Mouse (Mus musculus): ENCODE measurements around the gene Sptbn1. TPM values are rescaled to one million over a fixed set of nuclear protein-coding genes. Genes with fewer than 3 reads are reported as not detected.
A peak's percentile ranks its signal among the peaks of the same experiment; 100 is the strongest.

The Sptbn1 gene
- polyA plus RNA-seq, 1 experiment from 2014 or later: 75.6 TPM

DNA sequence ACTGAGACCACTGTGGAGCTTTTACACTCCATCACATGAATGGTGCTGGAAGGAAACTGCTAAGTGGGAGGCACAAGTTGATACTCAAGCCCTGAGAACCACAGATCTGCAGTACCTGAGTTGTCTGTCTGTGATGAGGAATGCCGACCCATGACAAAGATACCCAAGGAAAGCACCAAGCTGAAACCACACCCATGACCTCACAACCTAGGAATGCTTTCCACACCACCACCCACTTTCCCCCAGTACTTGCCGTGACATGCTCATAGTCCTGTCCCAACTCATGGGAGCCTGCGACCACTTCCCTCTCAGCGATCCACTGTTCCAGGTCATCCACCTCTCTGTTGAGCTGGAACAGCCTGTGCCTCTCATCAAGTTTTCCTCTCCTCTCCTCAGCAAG lies 149.9 kb downstream of the Sptbn1 start:
- no peaks in the 10 kb centered on the region for H3K4me1 ChIP-seq (replicated peaks)
- no peak overlapping the region for H3K27ac ChIP-seq
- H3K4me3 ChIP-seq (replicated peaks): no peak overlapping the region
- no peak overlapping the region for H3K9ac ChIP-seq (replicated peaks)
- H3K9me3 ChIP-seq: no peaks in the 10 kb centered on the region
- no peak overlapping the region for H3K4me2 ChIP-seq
- ATAC-seq (ENCODE audit: insufficient number of reproducible peaks, insufficient read depth, low FRiP score, low TSS enrichment, low read depth): no peak
- WGBS: 91% methylated on average over 4 of the region's 4 CpGs
- H3K36me3 ChIP-seq: peaks cover 95% of the 10 kb centered on the region
- no peaks in the 10 kb centered on the region for H3K27me3 ChIP-seq

DNA sequence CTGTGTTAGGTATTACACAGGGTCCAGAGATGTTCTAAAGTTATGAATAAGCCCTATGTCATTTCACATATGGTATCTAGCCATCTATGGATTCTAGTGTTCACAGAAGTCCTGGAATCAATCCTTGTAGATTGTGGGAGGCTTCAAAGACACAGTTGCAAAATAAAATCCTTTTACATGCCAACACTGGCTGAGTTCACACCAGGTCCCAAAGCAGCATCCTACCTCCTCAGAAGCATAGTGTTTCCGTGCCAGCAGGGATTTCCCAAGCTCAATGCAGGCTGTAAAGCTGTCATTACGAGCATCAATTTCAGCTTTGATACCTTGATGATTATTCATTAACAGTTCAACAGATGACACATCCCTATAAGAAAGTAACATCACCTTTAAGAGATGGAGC lies 154.3 kb downstream of the Sptbn1 start:
- 56% methylated on average over 2 of the region's 2 CpGs for WGBS
- ATAC-seq (ENCODE audit: insufficient number of reproducible peaks, insufficient read depth, low FRiP score, low TSS enrichment, low read depth): no peak
- Histone ChIP-seq H3K27me3 (no peaks in the 10 kb centered on the region), H3K4me2 (no peak overlapping the region), H3K36me3 (peaks cover 90% of the 10 kb centered on the region), H3K4me1 (replicated peaks) (no peaks in the 10 kb centered on the region), H3K27ac (no peak overlapping the region), H3K9ac (replicated peaks) (no peak overlapping the region), H3K9me3 (no peaks in the 10 kb centered on the region), H3K4me3 (replicated peaks) (no peak overlapping the region)

- Histone ChIP-seq H3K9ac (replicated peaks) (no peak overlapping the region), H3K27ac (no peak overlapping the region), H3K4me1 (replicated peaks) (no peaks in the 10 kb centered on the region), H3K9me3 (no peaks in the 10 kb centered on the region), H3K4me3 (replicated peaks) (no peak overlapping the region), H3K4me2 (no peak overlapping the region), H3K27me3 (no peaks in the 10 kb centered on the region), H3K36me3 (peaks cover 82% of the 10 kb centered on the region)
- ATAC-seq (ENCODE audit: insufficient number of reproducible peaks, insufficient read depth, low FRiP score, low TSS enrichment, low read depth): no peak
- WGBS: 94% methylated on average over 7 of the region's 7 CpGs
Measured at GRCm38 (mm10) chr11:30110634-30111033, 157.3 kb downstream of the Sptbn1 start.

DNA sequence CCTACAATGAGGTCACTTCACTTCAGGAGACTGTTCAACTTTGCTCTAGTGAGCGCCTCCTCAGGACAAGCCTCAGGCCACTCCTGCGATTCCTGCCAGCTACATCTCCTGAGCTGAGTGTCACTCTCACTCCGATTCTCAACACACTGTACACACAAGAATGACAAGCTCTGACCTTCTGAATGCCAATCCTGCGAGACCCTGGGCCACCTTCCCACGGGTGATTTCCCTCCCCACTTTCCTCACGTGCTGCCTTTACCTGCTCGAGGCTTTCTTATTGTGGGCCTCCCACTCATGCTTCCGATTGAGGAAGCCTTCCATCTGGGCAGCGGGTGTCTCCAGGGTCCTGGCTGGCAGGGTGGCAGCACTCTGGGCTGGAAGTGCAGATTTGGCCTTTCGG lies 163.8 kb downstream of the Sptbn1 start:
- Histone ChIP-seq H3K9me3 (no peaks in the 10 kb centered on the region), H3K36me3 (peaks cover 88% of the 10 kb centered on the region), H3K9ac (replicated peaks) (no peak overlapping the region), H3K4me3 (replicated peaks) (no peak overlapping the region), H3K27me3 (no peaks in the 10 kb centered on the region), H3K27ac (no peak overlapping the region), H3K4me2 (no peak overlapping the region), H3K4me1 (replicated peaks) (no peaks in the 10 kb centered on the region)
- ATAC-seq (ENCODE audit: insufficient number of reproducible peaks, insufficient read depth, low FRiP score, low TSS enrichment, low read depth): no peak
- 94% methylated on average over 10 of the region's 10 CpGs for WGBS

DNA sequence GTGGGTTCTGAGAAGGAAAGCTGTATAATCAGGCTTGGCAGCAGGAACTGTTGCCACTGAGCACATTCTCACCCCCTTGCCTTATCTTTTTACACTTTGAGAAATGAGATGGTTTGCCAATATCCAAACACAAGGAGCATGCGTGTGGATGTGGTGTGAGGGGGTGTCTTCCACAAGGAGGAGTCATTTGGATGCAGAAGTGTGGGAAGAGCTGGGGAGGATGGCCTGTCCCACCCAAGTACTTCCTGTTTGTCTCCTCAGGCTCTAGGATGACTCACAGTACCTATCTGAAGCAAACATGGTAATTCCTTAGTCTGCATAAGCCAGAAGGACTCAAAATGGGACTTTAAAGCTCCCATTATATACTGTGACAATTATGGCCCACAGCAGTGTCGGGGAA lies 165.4 kb downstream of the Sptbn1 start:
- Histone ChIP-seq H3K4me2 (no peak overlapping the region), H3K9me3 (no peaks in the 10 kb centered on the region), H3K4me3 (replicated peaks) (no peak overlapping the region), H3K27me3 (no peaks in the 10 kb centered on the region), H3K36me3 (peaks cover 86% of the 10 kb centered on the region), H3K27ac (no peak overlapping the region), H3K9ac (replicated peaks) (no peak overlapping the region), H3K4me1 (replicated peaks) (no peaks in the 10 kb centered on the region)
- ATAC-seq (ENCODE audit: insufficient number of reproducible peaks, insufficient read depth, low FRiP score, low TSS enrichment, low read depth): 0 out of 2 replicates have a peak, but pooled peaks have one; percentile 15
- 94% methylated on average over 2 of the region's 2 CpGs for WGBS

GRCm38 (mm10) chr11:30101796-30102195 lies 166.2 kb downstream of the Sptbn1 start:
- H3K4me3 ChIP-seq (replicated peaks): no peak overlapping the region
- no peak overlapping the region for H3K9ac ChIP-seq (replicated peaks)
- 89% methylated on average over 1 of the region's 1 CpGs for WGBS
- no peaks in the 10 kb centered on the region for H3K4me1 ChIP-seq (replicated peaks)
- no peak overlapping the region for H3K4me2 ChIP-seq
- H3K27me3 ChIP-seq: no peaks in the 10 kb centered on the region
- no peak overlapping the region for H3K27ac ChIP-seq
- H3K36me3 ChIP-seq: peaks cover 91% of the 10 kb centered on the region
- no peaks in the 10 kb centered on the region for H3K9me3 ChIP-seq
- ATAC-seq (ENCODE audit: insufficient number of reproducible peaks, insufficient read depth, low FRiP score, low TSS enrichment, low read depth): no peak

DNA sequence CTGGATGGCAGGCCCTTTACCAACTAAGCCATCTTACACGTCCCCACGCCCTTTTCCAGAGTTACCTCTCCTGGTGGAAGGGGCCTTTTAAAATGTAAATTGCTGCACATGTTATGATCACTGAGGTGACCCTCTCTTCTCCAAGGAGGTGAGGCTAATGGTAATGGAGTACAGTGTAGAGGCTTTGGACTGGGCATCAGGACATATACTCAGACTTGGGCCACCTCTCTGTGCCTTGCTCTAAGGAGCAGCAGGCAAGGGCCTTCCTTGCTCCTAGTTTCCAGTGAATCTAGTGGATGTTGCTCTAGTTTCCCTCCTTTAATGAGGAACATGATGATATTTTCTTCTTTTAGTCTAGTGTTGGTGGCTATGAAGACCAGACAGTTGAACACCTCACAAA lies 166.8 kb downstream of the Sptbn1 start:
- Histone ChIP-seq H3K27me3 (no peaks in the 10 kb centered on the region), H3K4me3 (replicated peaks) (no peak overlapping the region), H3K4me1 (replicated peaks) (no peaks in the 10 kb centered on the region), H3K36me3 (peaks cover 86% of the 10 kb centered on the region), H3K9me3 (no peaks in the 10 kb centered on the region), H3K4me2 (no peak overlapping the region), H3K27ac (no peak overlapping the region), H3K9ac (replicated peaks) (no peak overlapping the region)
- ATAC-seq (ENCODE audit: insufficient number of reproducible peaks, insufficient read depth, low FRiP score, low TSS enrichment, low read depth): no peak
- 89% methylated on average over 2 of the region's 2 CpGs for WGBS

GRCm38 (mm10) chr11:30099916-30100315 lies 168.1 kb downstream of the Sptbn1 start:
- Histone ChIP-seq H3K4me2 (no peak overlapping the region), H3K9me3 (no peaks in the 10 kb centered on the region), H3K9ac (replicated peaks) (no peak overlapping the region), H3K36me3 (peaks cover 73% of the 10 kb centered on the region), H3K27me3 (no peaks in the 10 kb centered on the region), H3K27ac (no peak overlapping the region), H3K4me3 (replicated peaks) (no peak overlapping the region), H3K4me1 (replicated peaks) (no peaks in the 10 kb centered on the region)
- WGBS: 92% methylated on average over 6 of the region's 6 CpGs
- no peak for ATAC-seq (ENCODE audit: insufficient number of reproducible peaks, insufficient read depth, low FRiP score, low TSS enrichment, low read depth)

DNA sequence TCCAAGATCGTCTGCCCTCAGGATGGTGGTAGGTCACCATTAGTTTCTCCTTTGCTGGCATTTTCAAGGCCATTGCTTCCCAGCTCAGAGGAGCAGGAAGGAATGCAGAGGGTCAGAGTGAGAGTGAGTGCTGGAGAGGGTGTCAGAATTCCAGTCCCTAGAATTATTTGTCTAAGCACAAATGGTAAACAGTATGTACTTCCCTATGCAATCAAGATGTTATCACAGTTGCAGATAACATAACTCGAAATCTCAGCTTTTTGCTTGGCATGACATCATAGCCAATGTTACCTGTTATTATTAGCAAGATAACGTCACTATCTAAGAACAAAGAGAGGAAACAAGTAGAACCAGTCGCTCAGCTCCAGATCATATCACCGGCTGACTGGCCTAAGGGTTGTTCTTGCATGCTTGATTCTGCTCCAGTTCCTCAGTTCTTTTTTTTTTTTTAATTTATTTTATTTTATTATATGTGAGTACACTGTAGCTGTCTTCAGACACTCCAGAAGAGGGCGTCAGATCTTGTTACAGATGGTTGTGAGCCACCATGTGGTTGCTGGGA lies 172.7 kb downstream of the Sptbn1 start:
- H3K9me3 ChIP-seq: no peaks in the 10 kb centered on the region
- H3K4me3 ChIP-seq (replicated peaks): no peak overlapping the region
- no peak overlapping the region for H3K4me2 ChIP-seq
- WGBS: 83% methylated on average over 6 of the region's 6 CpGs
- no peaks in the 10 kb centered on the region for H3K27me3 ChIP-seq
- no peak for ATAC-seq (ENCODE audit: insufficient number of reproducible peaks, insufficient read depth, low FRiP score, low TSS enrichment, low read depth)
- H3K36me3 ChIP-seq: peaks cover 27% of the 10 kb centered on the region
- no peak overlapping the region for H3K27ac ChIP-seq
- H3K4me1 ChIP-seq (replicated peaks): no peaks in the 10 kb centered on the region
- H3K9ac ChIP-seq (replicated peaks): no peak overlapping the region

DNA sequence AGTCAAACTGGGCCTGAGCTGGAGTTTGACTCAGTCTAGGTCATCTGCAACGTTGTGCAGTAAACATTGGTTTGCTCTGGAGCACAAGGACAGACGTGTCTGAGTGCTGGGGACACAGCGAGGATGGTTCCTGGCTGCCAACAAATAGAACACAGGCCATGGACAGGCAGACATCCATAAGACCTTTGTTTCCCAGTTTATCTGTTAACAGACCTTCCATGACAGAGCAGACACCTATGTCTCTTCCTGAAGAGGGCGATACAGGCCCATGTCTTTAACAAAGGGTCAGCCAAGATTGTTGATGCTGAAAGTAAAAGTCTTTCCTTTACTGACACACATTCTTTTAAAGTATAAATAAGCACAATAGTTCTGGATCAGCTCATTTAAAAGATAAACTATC lies 176.1 kb downstream of the Sptbn1 start:
- no peak for ATAC-seq (ENCODE audit: insufficient number of reproducible peaks, insufficient read depth, low FRiP score, low TSS enrichment, low read depth)

GRCm38 (mm10) chr11:30085114-30085513 lies 182.9 kb downstream of the Sptbn1 start:
- H3K4me3 ChIP-seq (replicated peaks): no peak overlapping the region
- H3K9me3 ChIP-seq: no peaks in the 10 kb centered on the region
- H3K36me3 ChIP-seq: no peaks in the 10 kb centered on the region
- ATAC-seq (ENCODE audit: insufficient number of reproducible peaks, insufficient read depth, low FRiP score, low TSS enrichment, low read depth): 0 out of 2 replicates have a peak, but pooled peaks have one; percentile 31
- H3K27me3 ChIP-seq: no peaks in the 10 kb centered on the region
- no peak overlapping the region for H3K27ac ChIP-seq
- H3K9ac ChIP-seq (replicated peaks): no peak overlapping the region
- no peak overlapping the region for H3K4me2 ChIP-seq
- H3K4me1 ChIP-seq (replicated peaks): peaks cover 5% of the 10 kb centered on the region; the same call in 1 of the 2 replicates

More for the DNA sequence above, 176.1 kb downstream of the Sptbn1 start:
- Histone ChIP-seq H3K9ac (replicated peaks) (no peak overlapping the region), H3K27me3 (no peaks in the 10 kb centered on the region), H3K4me3 (replicated peaks) (no peak overlapping the region), H3K4me1 (replicated peaks) (no peaks in the 10 kb centered on the region), H3K9me3 (no peaks in the 10 kb centered on the region), H3K27ac (no peak overlapping the region), H3K36me3 (peaks cover under 1% of the 10 kb centered on the region), H3K4me2 (no peak overlapping the region)
- WGBS: 59% methylated on average over 4 of the region's 4 CpGs

DNA sequence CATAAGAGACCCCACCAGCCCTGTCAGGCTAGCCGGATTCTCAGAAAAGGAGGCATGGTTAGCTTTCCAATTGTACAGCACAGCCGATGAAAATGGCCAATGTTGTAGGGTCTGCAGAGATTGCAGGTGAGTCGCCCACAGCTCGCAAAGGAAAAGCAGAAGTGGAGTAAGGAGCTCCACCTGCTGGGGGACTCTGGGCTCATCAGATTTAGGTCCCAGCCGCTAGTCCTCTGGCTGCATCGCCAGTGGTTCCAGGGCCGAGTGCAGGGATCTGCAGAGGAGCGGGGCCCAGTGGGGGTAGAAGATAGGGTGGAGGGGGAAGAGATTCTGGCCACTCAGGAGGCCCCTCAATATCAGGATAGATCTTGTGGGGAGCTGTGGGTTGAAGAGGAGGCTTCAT lies 210.7 kb downstream of the Sptbn1 start:
- H3K9me3 ChIP-seq: no peaks in the 10 kb centered on the region
- 45% methylated on average over 8 of the region's 8 CpGs for WGBS
- no peaks in the 10 kb centered on the region for H3K36me3 ChIP-seq
- H3K9ac ChIP-seq (replicated peaks): no peak overlapping the region
- ATAC-seq (ENCODE audit: insufficient number of reproducible peaks, insufficient read depth, low FRiP score, low TSS enrichment, low read depth): no peak
- H3K4me3 ChIP-seq (replicated peaks): no peak overlapping the region
- H3K27me3 ChIP-seq: no peaks in the 10 kb centered on the region
- H3K27ac ChIP-seq: no peak overlapping the region
- no peaks in the 10 kb centered on the region for H3K4me1 ChIP-seq (replicated peaks)
- H3K4me2 ChIP-seq: no peak overlapping the region

Data from limb, embryonic 12.5 days (tissue).